Mouse (Mus musculus): ENCODE measurements around the gene Pnmt.

Pnmt gene

DNA sequence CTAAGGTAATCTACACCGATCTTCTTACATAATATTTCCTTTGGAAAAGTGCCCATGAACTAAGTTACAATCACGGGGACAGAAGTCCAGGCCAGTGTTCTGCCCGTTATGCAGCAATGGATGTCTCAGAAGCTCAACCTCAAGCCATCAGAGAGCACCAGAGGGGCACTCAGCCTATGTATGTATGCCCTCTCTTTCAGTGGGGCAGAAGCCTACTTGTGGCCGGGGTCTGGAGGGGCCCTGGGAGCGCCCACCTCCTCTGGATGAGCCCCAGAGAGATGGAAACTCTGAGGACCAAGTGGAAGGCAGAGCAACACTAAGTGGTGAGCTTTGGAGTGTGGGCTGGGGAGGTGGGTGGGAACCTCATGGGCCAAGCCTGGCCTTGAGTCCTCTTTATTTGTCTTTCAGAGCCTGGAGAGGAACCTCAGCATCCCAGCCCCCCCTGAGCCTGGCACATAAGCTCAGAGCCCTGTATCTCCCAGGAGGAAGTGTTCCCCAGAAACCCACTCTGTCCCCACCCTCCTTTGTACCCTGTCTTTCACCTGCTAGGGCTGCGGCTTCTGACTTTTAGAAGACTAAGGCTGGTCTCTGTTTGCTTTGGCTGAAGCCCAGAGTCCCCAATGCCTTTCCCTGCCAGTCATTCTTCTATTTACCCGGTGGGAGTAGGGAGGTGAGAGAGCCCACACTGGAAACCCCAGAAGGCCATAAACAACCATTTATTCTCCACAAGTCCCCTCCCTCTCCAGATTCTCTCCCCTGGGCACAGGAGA is 29.4 kb upstream of the Pnmt start:
- CTCF ChIA-PET: no interaction called here

DNA sequence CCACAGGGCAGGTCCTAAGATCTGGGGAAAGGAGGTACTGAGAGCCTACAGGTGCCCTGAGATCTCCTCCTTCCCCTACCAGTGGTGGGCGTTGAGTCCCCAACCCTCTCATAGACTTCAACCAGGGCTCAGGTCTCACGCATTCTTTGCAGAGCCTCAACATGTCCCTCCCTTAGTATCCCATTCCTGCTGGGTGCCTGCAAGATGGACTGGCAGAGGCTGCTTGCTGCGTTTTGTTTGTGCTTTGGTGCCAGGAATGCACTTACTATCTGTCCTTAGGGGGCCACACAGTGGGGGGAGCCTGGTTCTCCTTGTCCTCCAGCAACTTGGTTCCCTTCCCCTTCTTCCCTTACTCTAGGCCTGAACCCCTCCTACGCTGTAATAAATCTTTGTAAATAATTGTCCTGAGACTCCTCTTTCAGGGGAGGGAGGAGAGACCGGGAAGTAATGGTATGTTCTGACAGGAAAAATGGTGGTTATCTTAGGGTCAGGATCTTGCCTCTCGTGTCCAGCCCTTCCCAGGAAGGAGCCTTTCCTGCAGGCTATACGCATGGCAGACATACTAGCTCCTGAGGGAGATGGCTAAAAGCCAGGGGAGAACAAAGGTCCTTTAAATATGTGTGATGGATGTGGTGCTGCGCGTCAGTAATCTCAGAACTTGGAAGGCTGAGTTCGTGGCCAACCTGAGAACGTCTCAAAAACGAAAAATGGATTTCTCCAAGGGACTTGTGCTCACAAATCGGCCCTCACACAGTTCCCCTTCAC is 28.7 kb upstream of the Pnmt start:
- CTCF ChIA-PET: interaction anchor here (0.6 kb wide), 1 partner anchor 187 kb away, joined by 8 read pairs; no protein-coding TSS in a partner anchor

DNA sequence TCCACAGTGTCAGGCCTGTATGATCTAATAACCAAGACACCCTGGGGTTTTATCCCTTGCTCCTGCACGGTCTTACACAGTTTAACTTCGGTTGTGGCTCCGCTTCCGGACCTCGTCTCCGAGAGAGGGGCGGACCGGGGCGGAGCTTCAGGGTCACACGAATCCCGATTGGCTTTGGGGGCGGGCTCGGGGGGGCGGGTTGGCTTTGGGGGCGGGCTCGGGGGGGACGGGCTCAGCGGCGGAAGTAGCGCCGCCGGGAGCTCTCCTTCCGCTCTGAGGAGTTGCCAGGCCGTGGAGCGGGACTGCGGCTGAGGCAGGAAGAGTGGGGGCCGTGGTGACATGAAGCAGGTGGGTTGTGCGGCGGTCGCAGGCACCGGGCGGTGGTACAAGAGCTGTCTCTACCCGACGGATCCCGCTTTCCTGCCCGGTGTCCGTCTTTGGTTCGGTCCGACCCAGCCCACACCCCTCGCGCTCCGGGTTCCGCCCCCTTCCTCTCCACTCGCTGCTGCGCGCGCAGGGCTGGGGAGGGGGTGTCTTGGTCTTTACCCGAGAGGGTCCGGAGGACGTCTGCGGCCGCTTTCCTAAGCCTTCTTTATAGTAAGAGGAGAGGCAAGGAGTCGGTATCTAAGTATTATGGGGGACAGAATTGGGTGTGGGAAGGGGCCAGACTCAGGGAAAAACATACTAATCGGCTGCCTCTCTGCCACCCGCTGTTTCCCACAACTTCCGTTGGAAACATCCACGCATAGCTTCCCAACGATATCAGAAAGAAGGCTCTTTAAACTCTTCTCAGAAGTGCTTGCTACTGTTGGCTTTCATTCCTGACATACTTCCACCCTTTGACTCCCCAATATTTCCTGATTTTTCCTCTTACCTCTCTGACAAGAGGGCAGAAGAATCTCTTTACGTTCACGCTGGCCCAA is 27.8 kb upstream of the Pnmt start, which contains the start of gene Stard3:
Stard3 (plus strand) TSS at position 208 of the 923 bp plus-strand sequence.
- CTCF ChIA-PET: interaction anchor here (0.6 kb wide), 1 partner anchor 186 kb away, joined by 8 read pairs; no protein-coding TSS in a partner anchor

DNA sequence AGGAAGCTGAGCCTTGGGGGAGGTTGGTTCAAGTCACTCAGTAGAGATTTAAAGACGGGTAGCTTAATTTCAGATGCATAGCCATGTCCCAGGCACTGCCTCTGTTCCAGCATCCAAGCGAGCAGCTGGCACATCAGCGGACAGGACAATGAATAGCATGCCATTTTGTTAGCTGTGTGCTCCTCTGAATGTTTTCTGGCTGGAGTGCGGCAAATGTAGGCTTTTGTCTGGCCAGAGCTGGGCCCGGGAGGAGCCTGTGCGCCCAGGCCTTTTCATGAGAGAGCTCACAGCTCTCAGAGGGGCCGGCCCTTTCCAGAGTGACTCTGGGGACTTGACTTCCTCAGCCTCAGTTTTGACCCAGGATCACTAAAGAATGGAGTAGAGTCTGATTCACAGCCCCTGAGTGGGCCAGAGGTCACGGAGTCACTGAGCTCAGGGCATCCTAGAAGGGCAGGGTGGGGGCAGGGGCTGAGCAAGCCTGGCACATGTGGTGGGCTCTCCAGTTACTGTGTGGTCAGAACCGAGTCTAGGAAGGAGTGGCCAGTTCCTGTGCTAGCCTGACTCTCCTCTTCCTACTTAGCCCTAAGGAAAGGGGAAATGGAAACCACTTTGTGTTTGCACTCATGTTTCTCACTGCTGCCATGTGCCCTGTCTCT is 25.3 kb upstream of the Pnmt start:
- CTCF ChIA-PET: no interaction called here

DNA sequence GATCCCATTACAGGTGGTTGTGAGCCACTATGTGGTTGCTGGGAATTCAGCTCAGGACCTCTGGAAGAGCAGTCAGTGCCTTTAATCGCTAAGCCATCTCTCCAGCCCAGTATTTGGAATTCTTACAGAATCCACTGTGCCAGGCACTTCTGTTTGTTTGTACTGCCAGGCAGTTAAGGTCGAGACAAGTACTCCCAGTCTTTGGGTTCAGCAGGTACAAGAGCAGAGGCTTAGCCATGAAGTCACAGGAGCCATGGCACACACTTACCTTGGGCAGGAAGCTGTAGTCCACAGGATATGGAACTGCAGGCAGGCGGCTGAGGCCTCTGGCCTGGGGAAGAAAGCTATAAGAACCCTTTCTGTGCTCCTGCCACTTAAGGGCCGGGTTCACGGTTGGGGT is 22.4 kb upstream of the Pnmt start:
- CTCF ChIA-PET: interaction anchor here (0.5 to 0.7 kb wide), 2 partner anchors 25 to 726 kb away, joined by 5 to 13 read pairs; no protein-coding TSS in a partner anchor

DNA sequence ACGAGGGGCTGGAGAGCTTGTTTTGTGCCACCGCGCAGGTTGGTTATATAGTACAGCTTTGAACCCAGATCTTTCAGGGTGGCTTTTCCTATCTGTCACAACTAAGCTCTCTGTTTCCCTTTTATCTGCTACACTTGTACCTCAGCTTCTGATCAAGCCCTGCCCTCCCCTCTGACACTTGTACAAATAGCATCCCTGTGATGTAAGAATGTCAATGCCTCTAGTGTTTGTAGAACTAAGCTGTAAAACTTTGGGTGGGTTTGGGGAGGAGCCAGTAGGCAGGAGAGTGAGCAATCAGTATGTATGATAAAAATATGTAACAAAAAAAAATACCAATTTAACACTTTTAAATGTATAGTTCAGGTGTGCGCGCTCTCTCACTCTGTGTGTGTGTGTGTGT is 21.8 kb upstream of the Pnmt start:
- CTCF ChIA-PET: no interaction called here

DNA sequence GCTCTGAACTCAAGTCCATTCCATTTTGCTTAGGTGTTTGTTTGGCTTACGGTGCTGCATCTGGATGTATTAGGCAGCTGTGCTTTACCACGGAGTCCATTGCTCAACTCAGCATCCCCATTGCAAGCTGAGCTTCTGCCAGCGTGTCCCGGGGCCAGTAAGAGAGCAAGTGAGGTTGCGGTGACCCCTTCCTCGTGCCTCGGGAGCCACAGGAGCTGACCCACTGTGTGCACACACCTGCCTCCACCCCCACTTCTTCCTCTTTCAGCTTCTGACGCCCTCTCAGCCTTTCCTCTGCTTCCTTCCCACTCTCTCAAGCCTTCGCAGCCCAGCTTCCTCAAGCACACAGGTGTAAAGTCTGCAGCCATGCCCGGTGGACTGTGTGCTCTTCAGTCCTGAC is 20.0 kb upstream of the Pnmt start:
- CTCF ChIA-PET: interaction anchor here (0.5 to 0.7 kb wide), 3 partner anchors 68 to 140 kb away, joined by 3 to 5 read pairs (median 4); no protein-coding TSS in a partner anchor

DNA sequence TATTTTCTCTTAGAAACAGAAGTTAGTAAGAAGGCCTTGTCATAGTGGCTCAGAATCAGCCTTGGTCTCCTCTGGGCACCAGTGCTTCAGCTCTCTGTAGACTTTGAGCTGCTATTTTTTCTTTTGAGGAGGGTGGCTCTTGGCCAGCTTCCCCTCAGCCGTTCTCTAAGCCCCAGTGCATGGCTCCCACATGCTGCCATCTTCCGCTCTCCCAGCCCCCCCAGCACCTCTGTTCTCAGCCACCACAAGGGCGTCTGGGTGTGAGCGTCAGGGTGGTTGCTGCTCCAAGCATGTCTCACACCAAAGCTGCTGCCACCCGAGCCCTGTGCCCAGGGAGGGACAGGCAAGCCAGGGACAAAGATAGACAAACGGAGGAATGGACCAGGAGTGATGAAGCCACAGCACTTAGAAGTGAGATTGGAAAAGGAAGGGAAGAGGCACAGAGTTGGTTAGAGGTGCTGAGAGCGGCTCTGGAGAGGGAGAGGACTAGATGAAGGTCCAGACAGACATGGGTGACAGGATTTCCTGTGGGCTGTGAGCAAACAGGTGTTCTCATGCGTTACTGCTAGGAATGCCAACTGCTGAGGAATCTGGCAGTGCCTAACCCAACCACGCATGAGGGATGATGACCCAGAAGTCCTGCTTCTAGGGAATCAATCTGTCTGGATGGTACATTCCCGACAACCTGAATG is 18.9 kb upstream of the Pnmt start:
- CTCF ChIA-PET: interaction anchor here (1.0 kb wide), 1 partner anchor 25 kb away, joined by 4 read pairs; no protein-coding TSS in a partner anchor

DNA sequence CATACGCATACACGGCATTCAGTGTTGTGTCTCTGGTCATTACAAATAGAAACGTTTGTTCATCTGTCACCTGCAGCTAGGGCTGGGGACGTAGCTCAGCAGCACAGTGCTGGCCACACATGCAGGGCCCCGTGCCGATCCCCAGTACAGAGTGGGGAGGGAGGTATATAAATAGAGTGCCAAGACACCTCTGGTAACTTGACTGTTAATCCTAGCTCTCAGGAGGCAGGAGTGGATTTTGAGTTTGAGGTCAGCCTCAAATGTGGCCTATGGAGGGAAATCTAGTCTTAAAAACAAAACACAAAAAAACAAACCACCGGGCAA is 18.4 kb upstream of the Pnmt start:
- CTCF ChIA-PET: interaction anchor here (1.0 kb wide), 1 partner anchor 25 kb away, joined by 4 read pairs; no protein-coding TSS in a partner anchor

DNA sequence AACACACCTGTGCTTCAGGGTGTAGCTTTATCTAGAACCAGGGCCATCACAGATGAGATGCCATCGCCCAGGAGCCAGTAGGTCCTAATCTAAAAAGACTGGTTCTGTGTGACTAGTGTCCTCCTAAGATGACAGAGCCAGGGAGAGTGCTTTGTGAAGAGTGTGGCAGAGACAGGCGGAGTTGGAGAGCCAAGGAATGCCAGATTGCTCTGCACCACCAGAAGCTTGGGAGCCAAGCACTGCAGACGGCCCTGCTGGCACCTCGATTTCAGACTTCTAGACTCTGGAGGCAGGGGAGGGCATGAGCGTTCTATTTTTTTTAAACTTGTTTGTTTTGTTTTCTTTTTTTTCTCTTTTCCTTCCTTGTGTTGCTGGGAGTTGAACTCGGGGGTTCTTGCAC is 16.9 kb upstream of the Pnmt start:
- CTCF ChIA-PET: interaction anchor here (0.6 kb wide), 1 partner anchor 231 kb away, joined by 3 read pairs; no protein-coding TSS in a partner anchor

DNA sequence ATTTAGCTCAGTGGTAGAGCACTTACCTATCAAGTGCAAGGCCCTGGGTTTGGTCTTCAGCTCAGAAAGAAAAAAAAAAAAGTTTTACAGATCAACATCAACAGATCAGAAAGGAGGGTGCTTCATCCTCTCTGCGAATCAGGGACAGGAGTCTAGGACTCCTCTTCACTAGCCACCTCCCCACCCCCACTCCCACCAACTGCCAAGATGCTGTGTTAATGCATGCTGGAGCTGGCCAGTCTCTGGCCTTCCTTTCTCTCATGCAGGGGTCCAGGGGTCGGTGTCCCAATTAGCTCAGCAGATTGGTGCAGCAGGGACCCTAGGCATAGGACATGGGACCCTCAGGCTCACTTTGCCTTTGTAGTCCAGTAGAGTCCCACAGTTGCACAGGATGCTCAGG is 15.7 kb upstream of the Pnmt start:
- CTCF ChIA-PET: no interaction called here

DNA sequence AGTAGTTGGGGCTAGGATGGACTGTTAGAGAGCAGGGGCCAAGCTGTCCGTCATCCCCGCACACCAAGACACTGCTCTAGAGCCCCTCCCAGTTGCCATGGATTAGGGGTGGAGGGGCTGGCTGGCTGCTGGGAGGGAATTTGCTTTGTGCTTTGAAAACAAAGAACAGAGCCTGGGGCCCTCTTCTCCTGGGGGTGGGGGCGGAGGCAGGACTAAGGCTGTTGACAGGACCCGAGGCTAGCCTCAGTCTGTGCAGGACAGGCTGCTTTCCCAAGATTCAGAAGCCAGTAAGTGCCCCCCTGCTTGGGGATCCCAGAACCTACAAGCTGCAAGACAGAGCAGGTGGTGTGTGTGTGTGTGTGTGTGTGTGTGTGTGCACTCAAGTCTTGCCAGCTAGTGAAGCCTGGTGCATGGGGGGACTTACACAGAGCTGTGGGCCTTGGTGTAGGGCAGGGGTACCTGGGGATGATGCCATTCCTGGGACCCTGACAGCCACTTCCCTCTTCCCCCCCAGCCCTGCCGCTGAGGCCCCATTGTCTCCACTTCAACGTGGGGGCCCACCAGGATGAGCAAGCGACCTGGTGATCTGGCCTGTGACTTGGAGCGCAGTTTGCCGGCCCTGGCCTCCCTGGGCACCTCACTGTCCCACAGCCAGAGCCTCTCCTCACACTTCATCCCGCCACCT is 14.6 kb upstream of the Pnmt start:
- CTCF ChIA-PET: interaction anchor here (0.6 to 1.3 kb wide), 4 partner anchors 17 to 886 kb away, joined by 3 to 5 read pairs (median 4); no protein-coding TSS in a partner anchor

DNA sequence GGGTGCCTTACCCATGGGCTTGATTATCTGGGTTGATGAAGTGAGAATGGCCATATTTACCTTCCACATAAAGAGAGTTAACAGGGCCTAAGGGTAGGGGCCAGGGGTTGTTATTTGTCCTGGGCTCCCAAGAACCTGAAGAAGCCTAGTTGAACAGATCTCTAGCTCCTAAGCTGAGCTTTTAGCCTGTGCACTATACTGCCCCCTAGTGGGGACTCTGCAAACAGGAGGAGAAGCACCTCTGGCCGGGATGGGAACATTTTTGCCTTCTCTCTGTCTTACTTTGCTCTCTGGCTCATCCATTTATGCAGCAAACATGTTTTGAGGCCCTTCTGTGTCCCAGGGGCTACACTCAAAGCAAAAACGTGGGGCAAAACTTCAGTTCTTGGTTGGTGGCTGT is 13.8 kb upstream of the Pnmt start:
- CTCF ChIA-PET: interaction anchor here (0.6 to 1.3 kb wide), 3 partner anchors 17 to 30 kb away, joined by 3 to 5 read pairs (median 4); no protein-coding TSS in a partner anchor

DNA sequence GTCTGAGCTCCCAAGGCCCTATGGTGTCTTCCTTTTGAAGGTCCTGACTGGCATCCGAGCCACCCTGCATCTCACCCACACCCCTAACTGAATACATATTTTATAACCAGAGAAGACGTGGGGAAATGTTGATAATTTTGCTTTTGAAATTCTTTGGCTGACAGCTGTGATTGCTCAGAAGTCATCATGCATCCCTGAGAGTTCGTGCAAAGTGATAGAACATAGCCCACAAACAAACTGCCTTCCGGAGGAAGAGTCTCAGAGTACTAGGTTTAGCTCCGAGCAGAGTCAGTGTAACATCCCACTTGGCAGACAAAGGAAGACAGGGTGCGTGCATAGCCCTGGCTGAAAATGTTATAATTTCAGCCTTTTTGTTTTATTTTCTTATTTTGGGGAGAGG is 13.0 kb upstream of the Pnmt start:
- CTCF ChIA-PET: interaction anchor here (0.6 kb wide), 2 partner anchors 16 to 18 kb away, joined by 3 read pairs; no protein-coding TSS in a partner anchor

DNA sequence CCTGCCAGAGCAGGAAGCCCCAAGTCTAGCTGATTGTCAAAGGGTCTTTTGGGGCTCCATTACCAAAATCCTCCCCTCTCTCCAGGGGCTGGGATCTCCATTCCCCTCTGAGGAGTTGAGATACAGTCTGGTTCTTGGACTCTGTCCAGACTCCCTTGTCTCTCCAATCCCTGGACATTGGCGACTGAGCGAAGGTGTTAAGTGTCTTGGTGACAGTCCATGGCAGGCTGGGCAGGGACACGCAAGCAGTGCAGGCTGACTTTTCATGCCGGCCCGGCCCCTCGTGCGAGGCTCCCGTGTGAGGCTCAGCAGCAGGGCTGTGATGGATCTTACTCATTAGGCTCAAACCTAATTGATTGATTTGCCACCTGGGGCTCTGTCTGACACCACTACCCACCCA is 12.0 kb upstream of the Pnmt start:
- CTCF ChIA-PET: no interaction called here

DNA sequence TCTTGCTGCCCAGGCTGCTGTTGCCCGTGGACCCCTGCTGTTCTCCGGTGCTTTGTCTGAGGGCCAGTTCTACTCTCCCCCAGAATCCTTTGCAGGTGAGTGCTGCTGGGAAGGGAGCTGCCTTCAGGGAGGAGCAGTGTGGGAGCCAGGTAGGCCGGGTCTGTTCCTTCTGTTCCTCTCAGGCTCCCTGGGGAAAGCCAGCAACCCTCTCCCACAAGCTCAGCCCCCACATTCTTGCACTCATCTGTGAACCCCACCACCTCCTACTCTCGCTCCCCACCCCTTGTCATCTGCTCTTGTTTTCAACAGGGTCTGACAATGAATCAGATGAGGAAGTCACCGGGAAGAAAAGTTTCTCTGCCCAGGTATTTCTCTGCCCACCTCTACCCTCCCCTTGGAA is 9.5 kb upstream of the Pnmt start:
- CTCF ChIA-PET: interaction anchor here (0.6 kb wide), 1 partner anchor 156 kb away, joined by 5 read pairs; no protein-coding TSS in a partner anchor

DNA sequence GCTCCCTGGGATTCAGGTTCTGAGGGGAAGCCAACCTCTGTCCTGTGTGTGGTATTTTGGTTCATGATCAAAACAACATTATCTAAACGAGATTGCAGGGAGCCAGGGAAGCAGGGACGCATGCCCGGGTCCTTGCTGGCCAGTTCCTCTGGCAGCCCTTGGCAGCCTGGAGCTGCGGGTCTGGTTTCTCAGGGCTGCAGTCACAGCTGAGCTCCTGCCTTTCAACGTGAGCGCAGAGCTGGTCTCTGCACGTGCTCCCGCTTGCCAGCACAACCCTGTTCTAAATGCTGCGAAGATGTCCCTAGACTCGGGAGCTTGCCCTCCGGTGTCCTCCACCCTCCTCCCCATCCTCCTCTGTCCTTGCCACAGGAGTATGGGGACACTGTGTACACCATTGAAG is 8.5 kb upstream of the Pnmt start:
- CTCF ChIA-PET: no interaction called here

DNA sequence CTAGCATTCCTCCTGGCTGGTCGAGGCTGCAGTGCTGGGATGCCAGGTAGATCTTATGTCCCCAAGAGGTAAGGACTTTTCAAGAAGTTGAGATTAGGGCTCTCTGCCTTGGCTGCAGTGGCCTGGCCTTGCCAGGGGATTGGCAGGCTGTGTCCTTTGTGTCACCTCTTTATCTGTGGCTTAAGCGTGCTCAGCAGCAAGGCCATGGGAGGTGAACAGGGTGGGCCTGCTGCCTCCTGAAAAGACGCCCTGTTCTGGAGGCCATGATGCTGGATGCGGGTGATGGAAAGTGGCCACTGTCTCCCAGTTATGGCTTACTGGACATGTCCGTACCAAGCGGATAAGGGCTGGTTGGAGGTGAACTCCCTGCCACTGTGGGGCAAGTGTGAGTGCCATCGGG is 6.9 kb upstream of the Pnmt start:
- CTCF ChIA-PET: no interaction called here

DNA sequence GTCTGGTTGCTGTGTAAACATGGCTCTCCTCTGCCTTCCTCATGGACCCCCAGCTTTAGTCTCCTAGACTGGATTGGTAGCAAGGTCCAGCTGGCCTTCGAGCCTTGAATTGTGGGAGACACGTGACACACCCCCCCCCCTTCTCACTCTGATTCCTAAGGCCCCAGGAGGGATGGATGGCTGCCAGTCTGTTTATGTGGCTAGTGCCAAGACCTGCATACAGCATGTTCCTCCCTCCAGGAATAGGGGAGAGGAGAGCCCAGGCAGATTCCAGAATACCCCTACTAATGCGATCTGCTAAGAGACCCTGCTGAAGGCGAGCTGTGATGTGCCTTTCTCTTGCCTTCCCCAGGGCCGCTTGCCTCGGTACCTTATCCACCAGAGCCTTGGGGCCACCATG is 6.1 kb upstream of the Pnmt start:
- CTCF ChIA-PET: no interaction called here

DNA sequence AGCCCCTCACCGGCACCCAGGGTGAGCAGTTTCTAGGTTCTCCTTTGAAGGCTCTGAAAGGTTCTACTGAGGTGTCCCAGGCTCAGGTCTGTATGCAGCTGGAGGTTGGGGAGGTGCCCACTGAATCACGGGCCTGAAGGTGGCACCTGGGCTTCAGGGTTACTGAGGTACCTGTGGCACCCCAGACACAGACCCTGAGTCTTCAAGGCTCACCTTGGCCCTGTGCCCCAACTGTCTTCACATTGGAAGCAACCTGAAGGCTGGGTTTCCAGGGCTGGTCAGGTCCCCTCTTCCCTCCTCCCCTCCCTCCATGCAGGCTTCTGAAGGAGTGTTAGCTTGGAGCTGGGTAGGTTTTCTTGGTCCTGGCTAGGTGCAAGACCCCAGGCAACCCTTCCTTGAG is 4.6 kb upstream of the Pnmt start:
- CTCF ChIA-PET: no interaction called here
